Mouse (Mus musculus) heart, adult 2 months (tissue): ENCODE measurements around the gene Ttll1.

Experiments
- CTCF ChIP-seq: fragments of 200-600 bp; IDR thresholded peaks from 2 replicates; pipeline ENCODE4 v1.8.1; 2022; ENCODE audit warnings: antibody characterized with exemption, mild to moderate bottlenecking, moderate library complexity
- EP300 ChIP-seq: fragments of 200-500 bp; IDR thresholded peaks from 2 replicates; pipeline ENCODE4 v1.6.1; 2011; ENCODE audit warnings: low read depth, low read length, control low read depth; ENCODE audit not compliant: insufficient read depth
- POLR2A ChIP-seq: fragments of 200-500 bp; IDR thresholded peaks from 2 replicates; pipeline ENCODE4 v1.6.1; 2011; ENCODE audit warnings: mild to moderate bottlenecking, low read depth, low read length, control low read depth; ENCODE audit not compliant: insufficient read depth

DNA sequence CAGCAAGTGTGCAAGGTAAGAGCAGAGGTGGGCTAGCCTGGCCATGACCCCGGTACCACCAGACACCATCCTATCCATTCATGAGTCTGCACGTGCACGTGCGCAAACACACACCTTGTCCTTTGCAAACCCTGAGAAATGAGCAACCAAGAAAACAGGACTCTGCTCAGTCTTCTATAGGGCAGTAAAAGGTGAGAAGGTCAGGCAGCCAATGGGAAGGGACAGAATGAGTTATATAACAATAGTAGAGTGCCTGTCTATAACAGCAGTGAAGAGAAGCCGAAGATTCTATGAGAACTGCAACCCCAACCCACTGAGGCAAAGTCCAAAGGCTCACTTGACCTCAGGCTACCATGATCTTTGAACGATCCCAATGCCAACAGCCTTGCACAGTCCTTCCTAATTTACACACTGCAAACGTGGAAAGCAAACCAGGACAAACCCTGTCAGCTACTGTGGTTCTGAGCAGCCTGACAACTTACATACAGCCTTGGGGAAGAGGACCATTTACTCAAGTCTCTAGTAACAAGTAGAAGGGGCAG lies 58.4 kb downstream of the Ttll1 start:
- TF ChIP-seq CTCF, result no peak
- no peak for TF ChIP-seq POLR2A
- TF ChIP-seq EP300, result no peak
